Mouse (Mus musculus) embryo, embryonic 10.5 days (tissue): ENCODE measurements around the gene Slc38a9.
A peak's percentile ranks its signal among the peaks of the same experiment; 100 is the strongest.

Source experiments
- DNase-seq: peaks from one replicate; pipeline ENCODE4 v3.0.0-alpha.2; 2015; ENCODE audit warnings: low spot score

Gene Slc38a9

DNA sequence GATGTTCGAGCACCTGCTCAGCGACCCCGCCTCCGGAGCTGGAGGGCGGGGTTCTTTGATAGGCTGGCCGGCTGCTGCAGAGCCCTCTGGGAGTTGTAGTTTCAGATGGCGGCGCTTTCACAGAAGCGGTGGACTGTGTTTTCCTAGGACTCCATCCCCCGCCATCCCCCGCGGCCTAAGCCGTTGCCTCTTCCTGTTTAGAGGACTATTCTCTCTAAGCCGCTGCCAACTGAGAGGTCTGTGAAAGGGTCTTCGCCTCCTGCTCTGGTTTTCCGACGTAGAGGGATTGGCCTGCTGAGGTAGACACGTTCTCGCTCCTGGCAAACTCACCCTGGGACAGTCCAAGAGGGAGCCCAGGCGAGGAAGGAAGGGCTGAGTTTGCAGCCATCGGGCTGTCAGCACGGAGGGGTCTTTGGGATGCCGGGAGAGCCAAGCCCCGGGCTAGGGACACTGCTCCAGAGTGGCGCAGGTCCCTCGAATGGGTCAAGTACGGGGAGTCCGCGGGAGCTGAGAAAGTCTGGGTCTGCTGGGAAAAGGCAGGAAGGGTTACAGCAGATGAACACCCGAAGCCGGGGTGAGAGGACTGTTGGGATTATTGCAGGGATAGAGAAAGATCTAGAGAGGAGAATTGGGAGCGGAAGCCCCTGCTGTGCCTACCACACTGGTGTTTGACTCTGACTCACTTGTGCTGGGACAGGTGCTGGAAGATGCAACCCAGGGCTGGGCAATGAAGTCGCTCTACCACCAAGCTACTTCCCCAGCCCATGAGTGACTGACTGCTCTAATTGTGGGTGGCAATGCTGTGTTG lies at the start of gene Slc38a9:
TSS of gene Slc38a9 (plus strand) at position 178 of the 808 bp plus-strand sequence.
- peak; percentile 97 for DNase-seq

DNA sequence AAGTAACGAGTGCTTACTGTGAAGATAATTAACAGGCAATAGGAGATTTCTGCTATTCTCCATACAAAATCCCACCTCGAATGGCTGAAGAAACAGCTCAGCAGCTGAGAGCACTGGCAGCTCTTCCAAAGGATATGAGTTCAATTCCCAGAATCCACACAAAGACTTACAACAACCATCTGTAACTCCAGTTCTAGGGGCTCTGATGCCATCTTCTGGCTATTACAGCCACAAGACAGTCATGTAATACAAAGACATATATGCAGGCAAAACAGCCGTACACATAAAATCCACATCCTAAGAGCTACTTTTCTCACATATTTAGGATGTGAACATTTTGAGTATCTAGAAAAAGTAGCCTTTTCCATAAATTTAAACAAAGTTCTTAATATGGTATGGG lies 39.0 kb upstream of the Slc38a9 start:
- DNase-seq: peak; percentile 7

DNA sequence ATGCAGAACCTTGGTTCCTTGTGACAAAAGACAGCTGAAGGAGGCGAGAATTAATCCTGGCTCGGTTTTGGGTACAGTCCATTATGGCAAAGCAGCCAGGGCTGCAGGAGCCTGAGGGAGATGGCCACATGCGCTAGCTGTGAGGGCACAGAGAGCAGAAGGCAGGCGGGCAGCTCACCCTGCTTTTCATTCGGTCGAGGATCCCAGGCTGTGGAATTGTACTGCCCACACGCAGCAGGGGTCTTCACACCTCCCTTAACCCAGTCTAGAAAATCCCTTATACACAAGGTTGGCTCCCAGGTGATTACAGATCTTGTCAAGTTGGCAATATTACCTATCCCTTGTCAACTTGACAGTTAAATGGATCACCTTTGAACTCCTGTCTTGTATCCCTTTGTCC lies 36.9 kb upstream of the Slc38a9 start:
- no peak for DNase-seq

DNA sequence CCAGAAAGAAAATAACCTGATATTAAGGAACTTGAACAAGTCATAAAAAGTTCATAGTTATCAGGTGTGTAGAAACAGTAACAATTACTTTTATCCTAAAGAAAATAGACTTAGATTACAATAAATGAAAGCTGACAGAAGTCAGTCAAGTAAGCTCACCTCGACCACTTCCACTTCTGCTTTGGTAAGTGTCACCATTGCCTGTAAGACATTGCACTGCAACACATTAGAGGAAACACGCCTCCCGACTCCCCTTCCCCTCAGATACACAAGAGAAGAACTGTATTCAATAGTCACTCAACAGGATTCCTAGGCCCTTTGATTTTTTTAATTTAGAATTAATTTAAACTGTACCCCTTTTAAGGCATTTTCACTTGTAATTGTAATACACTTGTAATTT lies 35.9 kb upstream of the Slc38a9 start:
- DNase-seq: no peak

DNA sequence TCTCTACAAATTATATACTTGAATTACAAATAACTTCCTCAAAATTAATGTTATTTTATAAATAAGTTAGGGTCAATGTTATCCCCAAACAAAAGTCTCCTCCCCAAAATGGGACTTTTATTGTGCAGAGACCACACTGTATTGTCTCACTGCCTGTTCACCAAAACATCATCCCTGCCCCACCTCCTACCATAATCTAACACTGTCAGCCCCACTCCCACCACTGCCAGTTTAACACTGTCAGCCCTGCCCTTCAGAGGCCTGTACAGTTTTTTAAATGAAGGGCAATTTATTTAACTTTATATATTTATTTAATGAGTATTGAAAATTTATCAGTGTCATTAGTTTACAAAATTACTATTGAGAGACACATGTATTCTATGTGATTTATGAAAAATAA lies 35.0 kb upstream of the Slc38a9 start:
- no peak for DNase-seq

DNA sequence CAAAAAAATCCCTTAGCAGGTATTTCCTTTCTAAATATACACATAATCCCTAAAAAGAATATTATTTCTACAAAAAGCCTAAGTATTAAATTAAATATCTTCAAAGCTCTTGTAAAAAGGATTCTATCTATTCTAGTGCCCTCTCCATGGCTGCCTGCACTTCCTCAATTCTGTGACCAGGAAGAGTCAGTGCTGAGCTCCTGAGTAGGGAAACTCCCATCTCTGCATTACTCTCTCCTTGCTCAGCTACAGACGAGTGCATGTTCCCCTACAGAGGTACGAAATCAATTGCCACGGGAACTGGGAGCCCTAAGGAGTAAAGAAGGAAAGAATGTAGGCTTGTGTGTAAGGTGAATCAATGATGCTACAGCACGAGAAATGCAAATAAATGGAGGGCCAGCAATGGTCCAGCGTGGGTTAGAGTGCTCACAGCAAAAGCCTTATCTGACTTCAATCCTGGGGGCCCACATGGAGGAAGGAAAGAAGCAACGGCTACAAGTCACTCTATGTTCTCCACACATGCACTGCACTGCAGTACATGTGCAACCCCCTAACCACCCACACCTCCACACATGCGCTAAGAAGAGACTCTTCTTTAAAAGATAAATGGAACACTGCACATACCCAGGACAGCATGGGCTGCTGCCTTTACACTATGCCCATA lies 25.2 kb upstream of the Slc38a9 start:
- no peak for DNase-seq

DNA sequence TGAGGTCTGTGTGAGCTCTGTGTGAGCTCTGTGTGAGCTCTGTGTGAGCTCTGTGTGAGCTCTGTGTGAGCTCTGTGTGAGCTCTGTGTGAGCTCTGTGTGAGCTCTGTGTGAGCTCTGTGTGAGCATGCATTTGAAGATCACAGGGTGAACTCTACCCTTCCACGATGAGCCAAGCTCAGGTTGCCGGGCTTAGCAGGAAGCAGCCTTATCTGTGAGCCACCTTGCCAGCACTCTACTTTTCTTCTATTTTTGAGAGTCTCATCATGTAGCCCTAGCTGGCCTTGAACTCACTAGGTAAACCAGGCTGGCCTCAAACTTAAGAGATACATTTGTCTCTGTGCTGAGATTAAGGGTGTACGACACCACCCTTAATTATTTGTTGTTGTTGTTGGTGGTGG lies 24.1 kb upstream of the Slc38a9 start:
- no peak for DNase-seq

DNA sequence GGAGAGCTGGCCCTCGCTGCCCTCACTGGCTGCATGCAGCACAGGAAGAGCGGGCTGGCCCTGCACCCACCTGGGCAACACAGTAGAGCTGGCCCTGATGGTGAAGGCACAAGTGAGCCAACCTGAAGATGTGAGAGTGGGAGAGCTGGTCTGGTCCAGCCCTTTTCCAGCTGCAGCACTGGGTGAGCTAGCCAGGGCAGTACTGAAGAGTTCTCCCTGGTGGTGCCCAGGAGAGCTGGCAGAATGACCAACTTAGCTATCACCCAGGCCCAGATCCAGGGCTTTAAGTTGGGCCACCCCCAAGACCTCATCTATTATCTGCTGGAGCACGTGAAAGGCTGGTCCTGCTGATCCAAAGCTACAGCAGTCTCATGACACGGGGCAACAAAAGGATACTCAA lies 21.4 kb upstream of the Slc38a9 start:
- no peak for DNase-seq

DNA sequence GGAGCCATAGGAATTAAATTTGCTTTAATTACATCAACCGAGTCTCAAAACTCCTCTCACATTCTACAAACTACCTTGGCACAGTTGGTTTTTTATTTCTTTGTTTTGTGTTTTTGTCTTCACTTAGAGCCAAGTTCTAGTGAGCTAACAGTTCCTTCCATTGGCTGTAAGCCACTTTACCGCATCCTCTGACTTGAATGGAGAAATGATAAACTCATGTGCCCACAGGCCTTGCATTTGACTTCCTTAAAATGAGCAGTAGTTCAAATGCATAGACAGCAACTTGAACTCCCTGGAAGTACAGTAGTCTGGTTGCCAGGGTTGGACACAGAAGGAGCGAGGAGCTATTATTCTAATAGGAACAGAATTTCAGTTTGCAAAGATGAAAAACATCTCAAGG lies 17.7 kb upstream of the Slc38a9 start:
- DNase-seq: no peak

DNA sequence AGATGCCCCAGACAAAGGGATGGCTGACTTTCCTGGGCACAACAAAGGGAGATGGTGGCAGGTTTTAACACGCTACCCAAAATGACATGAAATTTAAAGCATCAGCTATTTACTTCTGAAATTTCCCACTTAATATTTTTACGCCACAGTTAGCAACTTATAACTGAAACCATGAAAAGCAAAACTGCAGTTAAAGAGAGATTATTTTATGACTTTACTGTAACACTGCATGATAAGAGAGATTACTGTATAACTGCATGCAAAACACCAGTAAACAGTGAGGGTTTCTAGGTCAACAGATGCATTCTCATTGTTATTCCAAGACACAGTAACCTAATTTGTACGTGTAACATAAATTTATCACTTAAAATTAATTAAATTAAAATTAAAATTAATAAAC lies 15.6 kb upstream of the Slc38a9 start:
- no peak for DNase-seq

DNA sequence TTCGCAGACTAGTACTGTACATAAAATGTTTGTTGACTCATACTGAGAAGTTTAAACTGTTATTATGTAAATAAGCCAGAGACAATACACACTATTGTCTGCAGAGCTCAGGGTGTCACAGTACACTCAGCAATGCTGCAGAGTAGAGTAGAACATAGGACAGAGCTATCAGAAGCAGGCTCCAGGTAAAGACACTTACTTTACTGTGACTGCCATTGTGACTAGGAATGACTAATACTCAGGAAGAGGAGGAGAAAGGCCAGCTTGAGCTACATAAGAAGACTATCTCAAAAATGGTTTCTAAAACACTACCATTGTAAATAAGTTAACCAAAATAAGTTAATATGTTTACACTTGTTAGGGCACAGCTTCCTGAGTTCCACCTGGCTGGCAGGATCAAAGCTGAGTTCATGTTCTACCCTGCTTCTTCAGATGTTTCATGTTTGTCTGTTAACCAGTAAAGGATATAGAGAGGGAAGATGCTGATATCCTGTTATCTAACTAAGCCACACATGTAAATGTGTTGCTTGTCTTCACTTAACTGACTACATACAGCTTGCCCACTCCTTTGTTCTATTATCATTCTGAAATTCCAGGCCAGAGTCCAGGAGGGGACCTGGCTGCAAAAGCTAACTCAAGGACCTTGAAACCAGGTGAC lies 14.9 kb upstream of the Slc38a9 start:
- no peak for DNase-seq

DNA sequence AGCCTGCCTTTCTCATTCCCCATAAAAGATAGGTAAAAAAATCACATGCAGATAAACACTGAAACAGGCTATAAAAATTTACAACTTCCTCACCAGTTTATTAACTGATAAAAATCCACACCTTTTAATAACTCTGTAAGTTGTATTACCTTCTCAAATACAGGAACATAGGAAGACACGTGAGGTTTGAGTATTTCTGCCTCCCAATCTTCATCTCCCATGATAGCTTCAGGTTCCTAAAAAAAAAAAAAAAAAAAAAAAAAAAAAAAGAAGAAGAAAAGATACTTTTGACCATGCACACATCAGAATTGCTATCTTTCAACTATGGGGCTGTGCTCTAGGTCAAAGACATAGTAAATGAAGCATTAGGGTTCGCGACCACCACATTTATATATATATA lies 9.4 kb upstream of the Slc38a9 start:
- DNase-seq: no peak

DNA sequence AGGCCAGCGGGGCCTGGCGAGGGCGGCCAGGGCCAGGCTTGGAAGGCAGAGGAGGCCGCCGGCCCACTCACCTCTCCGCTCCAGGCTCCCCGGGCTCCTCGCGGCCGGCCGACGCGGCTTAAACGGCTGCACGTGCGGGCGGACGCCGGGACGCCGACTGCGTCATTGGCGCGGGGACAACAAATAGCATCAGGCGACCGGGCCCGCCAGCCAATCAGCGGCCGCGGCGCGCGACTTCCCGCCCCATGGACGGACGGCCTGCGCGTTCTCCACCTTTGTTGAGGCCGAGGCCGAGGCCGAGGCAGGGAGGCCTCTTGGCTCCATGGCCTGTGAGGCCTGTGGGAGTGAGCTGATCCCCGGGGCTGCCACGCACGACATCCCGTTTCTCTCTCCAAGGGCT lies 8.3 kb upstream of the Slc38a9 start, which contains the start of gene Ddx4:
TSS of gene Ddx4 (minus strand) at position 271 of the 400 bp plus-strand sequence.
- no peak for DNase-seq

DNA sequence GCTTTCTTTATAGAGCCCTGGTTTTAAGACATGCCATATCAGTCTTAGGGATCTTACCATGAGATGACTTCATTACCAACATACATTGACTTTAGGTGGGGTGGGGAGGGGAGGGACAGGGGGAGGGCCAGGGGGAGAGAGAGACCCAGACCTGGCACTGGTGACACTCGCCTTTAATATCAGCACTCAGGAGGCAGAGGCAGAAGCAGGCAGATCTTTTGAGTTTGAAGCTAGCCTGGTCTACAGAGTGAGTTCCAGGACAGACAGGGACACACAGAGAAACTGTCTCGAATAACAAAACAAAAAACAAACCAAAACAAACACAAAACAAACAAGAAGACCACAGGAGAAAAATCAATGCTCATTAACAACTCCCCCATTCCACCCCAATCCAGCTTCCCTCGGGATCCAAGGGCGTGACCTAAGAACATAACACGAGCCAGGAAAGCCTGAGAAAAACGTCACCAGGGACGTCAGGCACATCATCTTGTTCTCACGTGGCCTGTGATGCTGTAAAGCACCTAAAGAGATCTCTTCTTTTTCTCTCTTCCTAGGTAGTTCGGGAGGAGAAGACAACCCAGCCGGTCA lies 471 bp upstream of the Slc38a9 start:
- DNase-seq: no peak

DNA sequence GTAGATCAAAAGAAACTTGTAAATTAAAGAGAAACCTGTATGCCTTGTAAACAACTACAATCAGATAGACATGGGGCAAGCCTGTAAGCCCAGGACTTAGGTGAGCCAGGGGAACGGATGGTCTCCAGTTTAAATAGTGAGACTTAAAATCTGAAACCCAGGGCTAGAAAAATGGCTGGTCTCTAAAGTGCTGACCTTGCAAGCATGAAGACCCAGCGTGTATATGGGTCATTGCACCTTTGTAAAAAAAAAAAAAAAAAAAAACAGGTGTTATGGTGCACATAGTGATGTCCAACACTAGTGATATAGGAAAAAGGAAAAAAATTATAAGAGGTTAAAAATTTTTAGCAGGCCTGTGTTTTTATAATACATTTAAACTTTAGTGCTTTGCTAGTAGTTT lies 1.1 kb downstream of the Slc38a9 start:
- DNase-seq: no peak

DNA sequence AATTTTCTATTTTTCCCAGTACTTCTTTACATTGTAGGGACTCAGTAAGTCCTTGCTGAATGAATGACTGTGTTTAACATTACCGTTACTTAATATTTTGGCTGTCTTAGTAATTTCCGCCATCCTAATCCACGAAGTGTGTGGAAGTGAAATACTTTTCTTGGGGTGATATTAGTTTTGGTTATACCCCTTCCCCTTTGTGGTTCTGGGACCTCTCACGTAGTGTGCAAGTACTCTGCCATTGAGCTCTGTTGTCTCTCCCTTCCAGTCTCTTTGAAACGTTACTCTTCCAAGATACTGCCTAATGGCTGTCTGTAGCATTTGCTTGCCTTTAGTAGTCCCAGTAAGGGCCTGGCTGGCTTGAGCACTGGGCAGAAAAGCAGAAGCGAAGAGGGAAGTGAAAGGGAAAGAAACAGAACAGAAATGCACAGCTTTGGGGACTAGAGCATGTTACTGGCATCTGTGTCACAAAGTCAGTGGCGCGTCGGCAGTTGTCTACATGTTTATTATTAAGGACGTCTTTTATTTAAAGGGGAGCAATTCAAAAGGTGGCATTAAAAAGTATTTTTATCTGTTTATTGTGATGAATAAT lies 6.0 kb downstream of the Slc38a9 start:
- DNase-seq: no peak

DNA sequence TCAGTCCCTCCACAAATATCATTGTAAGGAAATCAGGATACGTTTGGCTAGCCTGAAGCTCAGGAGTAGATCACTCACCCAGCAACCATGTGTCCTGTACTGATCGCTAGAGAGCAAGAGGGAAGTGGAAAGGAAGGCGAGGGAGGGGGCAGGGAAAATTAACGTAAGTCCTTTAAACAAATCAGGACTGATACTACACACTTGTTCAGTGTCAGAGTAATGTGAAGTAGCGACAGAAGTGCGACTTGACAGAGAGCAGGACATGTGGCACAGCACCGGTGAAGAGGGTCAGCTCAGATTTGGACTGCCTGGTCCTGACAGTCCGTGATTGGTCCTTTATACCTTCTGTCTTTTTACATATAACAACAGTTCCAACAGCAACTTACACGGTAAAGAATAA lies 6.7 kb downstream of the Slc38a9 start:
- no peak for DNase-seq

DNA sequence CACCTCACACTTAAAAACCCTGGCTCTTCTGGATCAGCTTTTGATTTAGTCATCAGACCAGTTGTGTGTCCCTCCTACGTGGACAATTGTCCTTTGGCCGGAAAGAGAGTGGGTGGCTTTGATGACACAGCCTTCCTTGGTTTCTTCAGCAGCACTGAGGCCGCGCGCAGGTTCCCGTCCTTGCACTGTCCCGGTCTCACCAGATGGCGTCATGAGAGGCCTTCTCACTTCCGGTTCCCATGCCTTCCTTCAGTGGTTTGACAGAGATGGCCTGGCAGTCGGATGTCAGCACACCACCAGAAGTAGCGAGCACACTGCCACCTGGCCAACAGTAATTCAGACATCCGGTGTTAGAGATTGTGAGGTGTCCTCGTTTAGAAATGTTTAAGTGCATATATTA lies 11.2 kb downstream of the Slc38a9 start:
- no peak for DNase-seq

DNA sequence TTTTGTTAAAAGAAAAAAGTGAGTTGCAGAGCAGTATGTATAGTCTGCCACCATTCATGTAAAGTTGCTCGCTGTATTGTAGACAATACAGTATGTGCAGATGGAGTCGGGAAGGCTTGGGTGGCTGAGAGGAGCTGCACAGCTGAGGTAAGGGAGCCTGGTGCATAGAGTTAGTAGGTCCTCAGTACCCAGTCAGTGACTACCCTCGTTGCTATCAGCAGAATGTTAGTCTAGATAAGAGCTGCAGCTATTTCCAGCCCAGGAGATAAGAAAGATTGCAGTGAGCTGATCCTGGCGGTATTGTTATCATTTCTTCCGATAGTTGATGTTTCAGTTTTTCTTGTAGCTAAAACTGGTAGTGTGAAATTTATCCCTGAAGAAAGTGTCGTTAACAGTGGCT lies 12.2 kb downstream of the Slc38a9 start:
- DNase-seq: no peak

DNA sequence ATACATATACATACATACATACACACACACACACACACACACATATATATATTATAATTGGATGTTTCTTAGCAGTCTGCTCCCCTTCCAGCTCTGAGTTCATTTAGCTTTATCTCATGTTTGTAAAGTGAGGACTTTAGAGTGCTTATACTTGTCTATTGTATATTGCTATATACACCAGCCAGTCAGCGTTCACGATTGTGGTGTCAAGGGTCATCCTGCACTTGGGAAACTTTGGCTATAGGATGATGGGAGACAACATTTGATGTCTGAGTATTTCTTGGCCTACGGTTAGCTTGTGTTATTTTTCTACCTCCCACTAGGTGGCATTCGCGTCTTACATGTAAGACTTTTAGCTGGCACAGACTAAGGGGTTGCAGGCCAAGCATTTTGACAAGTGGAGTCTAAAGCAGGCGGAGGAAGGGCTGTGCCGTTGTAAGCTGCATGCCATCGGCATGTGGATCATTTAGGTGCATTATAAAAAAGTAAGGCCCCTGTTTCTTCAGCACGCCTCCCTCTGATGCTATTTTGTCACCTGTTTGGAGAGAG lies 13.4 kb downstream of the Slc38a9 start:
- peak; percentile 90 for DNase-seq

DNA sequence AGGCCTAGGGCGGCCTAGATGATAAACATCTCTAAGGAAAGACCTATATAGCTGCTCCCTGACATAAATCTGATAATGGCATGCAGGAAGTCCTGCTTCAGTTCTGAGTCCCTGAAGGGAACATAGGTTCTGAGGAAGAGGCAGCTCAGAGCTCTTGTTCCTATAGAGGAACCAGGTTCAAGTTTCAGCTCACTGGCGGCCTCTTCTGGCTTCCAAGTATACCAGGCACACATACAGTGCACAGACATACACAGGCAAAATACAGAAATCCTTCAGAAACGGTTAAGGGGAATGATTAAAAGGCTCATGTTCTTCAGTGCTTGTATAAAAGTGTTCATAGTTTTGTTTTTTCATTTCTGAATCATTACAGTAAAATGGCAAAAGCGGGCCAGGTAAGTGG lies 17.6 kb downstream of the Slc38a9 start:
- DNase-seq: peak; percentile 38

DNA sequence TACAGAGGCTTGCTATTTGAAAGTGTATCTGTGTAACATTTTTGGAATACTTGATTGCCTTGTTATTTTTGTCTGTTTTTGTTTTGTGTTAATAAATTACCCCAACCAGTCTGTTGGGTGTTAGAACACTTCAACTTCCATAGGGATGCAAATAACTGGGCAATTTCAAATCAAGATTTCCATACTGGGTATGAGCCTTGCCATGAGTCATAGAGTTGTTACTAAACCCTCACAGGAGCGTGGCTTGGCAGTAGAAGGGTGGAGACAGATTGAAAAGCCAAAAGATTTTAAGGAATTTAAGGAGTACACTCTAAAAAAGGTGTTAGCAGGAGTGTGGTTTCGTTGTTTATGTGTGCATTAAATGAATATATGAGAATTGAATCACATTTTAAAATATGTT lies 22.8 kb downstream of the Slc38a9 start:
- DNase-seq: no peak
